Mouse (Mus musculus): Measurements from ENCODE around the gene Uevld. TPM values are rescaled to one million over a fixed set of nuclear protein-coding genes. Genes with fewer than 3 reads are reported as not detected.

The Uevld gene
- 5.1 and 5.6 TPM in 2 replicates for polyA plus RNA-seq (2015; fragmentation: Nextera tagmentation; extraction: Ambion mirVana)

DNA sequence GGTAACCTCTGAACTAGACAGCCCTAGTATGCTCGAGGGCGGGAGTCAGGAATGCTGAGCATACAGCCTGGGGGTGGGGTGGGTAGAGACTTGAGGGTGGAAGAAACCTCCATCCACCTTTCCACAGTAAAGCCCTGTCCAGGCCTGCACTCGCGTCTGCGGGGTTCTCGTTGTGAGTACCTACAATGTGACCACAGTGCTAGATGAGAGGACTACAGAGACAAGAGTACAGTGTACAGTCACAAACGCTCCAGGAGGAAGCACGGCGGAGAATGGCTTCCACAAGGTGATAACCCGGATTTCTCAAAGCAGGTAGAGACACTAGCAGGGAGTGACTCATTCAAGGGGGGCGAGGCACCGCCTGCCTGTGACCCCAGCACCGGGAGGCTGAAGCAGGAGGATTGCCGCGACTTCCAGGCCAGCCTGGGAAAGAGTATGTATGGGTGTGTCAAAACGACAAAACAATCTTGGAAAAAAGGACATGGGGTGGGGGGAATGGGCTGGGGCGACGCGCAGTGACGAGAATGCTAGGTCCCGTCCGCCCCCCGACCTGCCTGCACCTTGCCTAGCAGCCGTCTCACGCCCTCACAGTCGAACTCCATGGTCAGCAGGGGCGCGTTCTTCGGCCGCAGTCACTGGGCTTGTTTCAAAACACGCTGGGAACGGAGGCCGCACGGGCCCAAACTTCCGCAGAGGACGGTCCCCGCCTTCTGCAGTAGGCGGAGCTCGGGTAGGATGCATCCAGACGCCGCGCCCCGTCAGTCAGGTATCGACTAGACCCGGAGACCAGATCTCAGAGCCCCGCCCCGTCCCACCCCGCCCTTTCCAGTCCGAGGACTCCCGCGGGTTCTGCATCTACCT, at the start of gene Uevld:
Uevld (minus strand) TSS at position 697 of the 861 bp plus-strand sequence.

DNA sequence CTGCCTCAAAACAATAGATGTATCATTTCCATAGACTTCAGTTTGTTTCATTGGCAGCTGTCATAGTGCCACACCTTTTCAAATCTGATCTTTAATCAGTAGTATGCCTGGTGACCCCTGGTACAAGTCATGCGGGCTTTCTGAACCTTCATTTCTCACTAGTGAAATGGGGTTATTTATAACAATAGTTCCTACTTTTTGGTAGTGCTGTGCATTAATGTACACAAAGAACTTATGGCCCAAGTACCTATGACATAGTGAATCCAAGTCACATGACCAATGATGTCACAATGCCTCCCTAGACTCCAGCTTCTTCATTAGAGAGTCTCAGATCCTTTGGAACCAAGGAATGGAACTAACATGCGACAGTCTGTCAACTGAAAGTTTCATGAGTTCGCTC, 25.0 kb upstream of the Uevld start, which contains the start of gene Gm9999:
Gm9999 (plus strand) TSS at position 301 of the 400 bp plus-strand sequence.

DNA sequence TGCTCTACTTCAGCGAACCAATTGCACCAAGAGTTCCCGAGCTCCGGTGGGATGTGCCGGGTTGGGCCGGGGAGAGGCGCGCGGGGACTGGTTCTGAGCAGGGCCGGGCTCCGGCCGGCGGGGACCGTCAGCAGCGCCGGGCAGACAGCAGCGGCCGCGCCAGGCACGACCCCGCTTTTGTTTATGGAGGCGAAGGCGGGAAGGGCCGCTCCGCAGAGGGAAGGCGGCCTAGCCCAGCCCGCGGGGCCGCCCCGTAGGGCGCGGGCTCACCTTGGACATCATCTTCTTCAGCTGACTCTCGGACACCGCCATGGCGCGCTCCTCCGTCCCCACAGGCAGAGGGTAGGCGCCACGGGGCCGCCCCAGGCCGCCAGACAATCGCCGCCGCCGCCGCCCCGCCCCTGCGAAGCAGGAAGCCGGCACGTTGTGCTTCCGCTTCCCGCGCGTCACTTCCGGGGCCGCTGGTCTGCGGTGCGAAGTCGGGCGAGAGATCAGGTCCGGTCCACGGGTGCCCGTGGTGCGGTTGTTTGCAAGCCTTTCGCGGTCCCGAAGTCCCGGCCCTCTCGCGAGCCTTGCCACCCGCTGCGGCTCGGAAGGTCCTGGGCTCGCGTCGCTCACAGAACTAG, 38.7 kb downstream of the Uevld start, which contains the start of gene Tsg101:
Tsg101 (minus strand) TSS at position 419 of the 626 bp plus-strand sequence.

Other genes with a start within 250 kb of the Uevld start
- gene Saal1, start 247.8 kb downstream of the Uevld start, polyA plus RNA-seq (2015; fragmentation: Nextera tagmentation; extraction: Ambion mirVana) = 15.8 and 16.1 TPM in 2 replicates
- 0.75 and 1.3 TPM in 2 replicates for gene Saa3, start 242.8 kb downstream of the Uevld start, polyA plus RNA-seq (2015; fragmentation: Nextera tagmentation; extraction: Ambion mirVana)
- not detected in 2 replicates for gene Saa4, start 225.9 kb downstream of the Uevld start, polyA plus RNA-seq (2015; fragmentation: Nextera tagmentation; extraction: Ambion mirVana)
- gene Saa1, start 215.5 kb downstream of the Uevld start, polyA plus RNA-seq (2015; fragmentation: Nextera tagmentation; extraction: Ambion mirVana) = not detected in 2 replicates
- gene Saa2, start 206.7 kb downstream of the Uevld start, polyA plus RNA-seq (2015; fragmentation: Nextera tagmentation; extraction: Ambion mirVana) = not detected in 2 replicates
- 6.0 and 7.1 TPM in 2 replicates for gene Hps5, start 162.5 kb downstream of the Uevld start, polyA plus RNA-seq (2015; fragmentation: Nextera tagmentation; extraction: Ambion mirVana)
- 30.5 and 31.4 TPM in 2 replicates for gene Gtf2h1, start 162.4 kb downstream of the Uevld start, polyA plus RNA-seq (2015; fragmentation: Nextera tagmentation; extraction: Ambion mirVana)
- gene Ldha, start 117.1 kb downstream of the Uevld start, polyA plus RNA-seq (2015; fragmentation: Nextera tagmentation; extraction: Ambion mirVana) = 663 and 670 TPM in 2 replicates
- 0.54 and 0.59 TPM in 2 replicates for gene Ldhc, start 97.3 kb downstream of the Uevld start, polyA plus RNA-seq (2015; fragmentation: Nextera tagmentation; extraction: Ambion mirVana)
- gene Tsg101, start 38.6 kb downstream of the Uevld start, polyA plus RNA-seq (2015; fragmentation: Nextera tagmentation; extraction: Ambion mirVana) = 62.8 and 65.5 TPM in 2 replicates
- not detected in 2 replicates for gene Gm9999, start 25.1 kb upstream of the Uevld start, polyA plus RNA-seq (2015; fragmentation: Nextera tagmentation; extraction: Ambion mirVana)
- gene Spty2d1, start 49.9 kb upstream of the Uevld start, polyA plus RNA-seq (2015; fragmentation: Nextera tagmentation; extraction: Ambion mirVana) = 11.4 TPM in 2 replicates
- gene Tmem86a, start 92.1 kb upstream of the Uevld start, polyA plus RNA-seq (2015; fragmentation: Nextera tagmentation; extraction: Ambion mirVana) = 16.2 and 19.1 TPM in 2 replicates
- gene Ptpn5, start 175.2 kb upstream of the Uevld start, polyA plus RNA-seq (2015; fragmentation: Nextera tagmentation; extraction: Ambion mirVana) = not detected in 2 replicates
- gene Mrgpra6, start 246.4 kb upstream of the Uevld start, polyA plus RNA-seq (2015; fragmentation: Nextera tagmentation; extraction: Ambion mirVana) = not detected in 2 replicates